Mouse (Mus musculus) lung, adult 2 months (tissue): ENCODE measurements at regions not wholly inside any gene's neighbourhood (a gene's known extent, or its start where the extent isn't known, plus 50 kb on each side); places are given as distances from the start of the nearest gene placed in this dataset.

Experiments
- CTCF ChIP-seq: fragments of 200-500 bp; IDR thresholded peaks from 2 replicates; pipeline ENCODE4 v1.5.1; 2011; ENCODE audit warnings: mild to moderate bottlenecking, low read length, control low read depth; ENCODE audit not compliant: insufficient read depth
- POLR2A ChIP-seq: fragments of 200-500 bp; IDR thresholded peaks from 2 replicates; pipeline ENCODE4 v1.6.1; 2011; ENCODE audit warnings: low read depth, mild to moderate bottlenecking, control low read depth, low read length, borderline replicate concordance; ENCODE audit errors: extremely low read depth

- TF ChIP-seq CTCF: no peak
- TF ChIP-seq POLR2A: no peak
Measured at GRCm38 (mm10) chr10:99906778-99907435, 108.5 kb upstream of the Kitl start.
